Mouse (Mus musculus): ENCODE results near the gene Gpx4. TPM values are rescaled to one million over a fixed set of nuclear protein-coding genes. Genes with fewer than 3 reads are reported as not detected.
A peak's percentile ranks its signal among the peaks of the same experiment; 100 is the strongest.

Gene Gpx4
- polyA plus RNA-seq, 1 experiment: 259 TPM

DNA sequence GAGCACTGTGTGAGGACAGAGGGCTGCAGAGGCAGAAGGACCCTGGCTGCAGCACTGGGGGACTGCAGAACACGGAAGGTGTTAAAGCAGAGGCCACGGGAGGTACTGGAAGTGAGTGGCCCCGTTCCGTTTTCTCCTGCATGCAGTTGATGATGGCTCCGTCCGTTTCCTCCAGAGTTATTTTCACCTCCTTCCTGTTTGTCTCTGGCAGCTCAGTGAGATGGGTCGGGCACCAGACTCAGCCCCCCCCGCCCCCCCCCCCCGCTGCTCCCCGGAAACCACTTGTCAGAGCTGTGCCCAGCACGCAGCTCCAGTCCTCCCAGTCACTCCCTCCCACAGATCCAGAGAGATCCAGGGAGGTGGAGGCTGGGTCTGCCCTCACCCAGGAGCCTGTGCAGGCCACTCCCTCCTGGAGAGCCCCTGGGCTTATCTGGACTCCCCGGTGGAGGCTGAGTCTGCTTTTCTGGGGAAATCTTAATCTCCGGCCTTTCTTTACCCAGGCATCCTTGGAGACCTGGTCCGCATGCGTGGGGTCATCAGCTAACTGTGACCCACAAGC, 28.1 kb upstream of the Gpx4 start:
- Histone ChIP-seq H3K4me3 (ENCODE audit: extremely low read depth, insufficient read depth, insufficient read length) (peak overlapping the region; percentile 53), H3K4me1 (ENCODE audit: control insufficient read depth, insufficient read depth, insufficient read length) (peaks cover 35% of the 10 kb centered on the region), H3K36me3 (ENCODE audit: control insufficient read depth, insufficient read depth, low read length) (peaks cover 47% of the 10 kb centered on the region), H3K27me3 (ENCODE audit: control insufficient read depth, insufficient read depth, low read length) (no peaks in the 10 kb centered on the region), H3K27ac (ENCODE audit: insufficient read depth, low read length) (peak overlapping the region; percentile 92)
- peak; percentile 53; the same call in 1 of the 2 replicates for TF ChIP-seq POLR2A (IDR thresholded peaks at IDR 0.05; ENCODE audit: low read depth, low read length)
- no peak for TF ChIP-seq CTCF (IDR thresholded peaks at IDR 0.05; ENCODE audit: extremely low read depth, insufficient read depth, insufficient read length, insufficient replicate concordance)
- peak in 1 of 2 experiments; percentile 74 for DNase-seq (ENCODE audit: low read depth in 1 of 2, low spot score in 2 of 2)
- WGBS: 11% methylated on average over 15 of the region's 15 CpGs

DNA sequence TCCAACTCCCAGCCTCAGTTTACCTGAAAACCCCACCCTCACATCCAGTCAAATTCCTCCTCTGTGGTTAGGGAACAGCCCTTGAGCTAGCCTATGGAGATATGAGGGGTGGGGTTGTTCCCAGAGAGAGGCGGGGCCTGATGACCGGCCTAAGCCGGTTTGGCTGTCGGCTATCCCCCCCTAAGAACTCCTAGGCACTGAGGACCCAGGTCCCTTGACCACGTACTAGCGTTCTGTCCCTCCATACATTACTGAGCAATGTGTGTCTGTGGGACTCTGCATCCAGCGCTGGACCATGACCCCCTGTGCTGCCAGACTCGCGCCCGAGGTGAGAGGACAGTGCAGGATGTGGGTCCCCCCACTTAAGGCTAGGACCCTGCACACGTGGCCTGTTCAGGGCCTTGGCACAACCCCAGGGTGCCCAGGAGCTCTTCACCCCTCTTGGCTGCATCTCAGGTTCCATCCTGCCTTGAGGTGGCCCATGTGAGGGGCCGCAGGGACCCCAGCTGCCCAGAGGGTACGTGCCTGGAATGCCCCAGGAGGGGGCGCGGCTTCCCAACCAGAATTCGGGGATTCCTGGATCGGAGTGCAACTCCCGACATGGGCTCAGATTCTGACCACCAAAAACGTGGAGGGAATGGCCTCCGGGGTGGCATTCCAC, 27.4 kb upstream of the Gpx4 start:
- peak overlapping the region; percentile 92 for H3K27ac ChIP-seq (ENCODE audit: insufficient read depth, low read length)
- 84% methylated on average over 20 of the region's 20 CpGs for WGBS
- no peak for TF ChIP-seq POLR2A (IDR thresholded peaks at IDR 0.05; ENCODE audit: low read depth, low read length)
- no peak for TF ChIP-seq CTCF (IDR thresholded peaks at IDR 0.05; ENCODE audit: extremely low read depth, insufficient read depth, insufficient read length, insufficient replicate concordance)
- peaks cover 38% of the 10 kb centered on the region; the same call in 1 of the 2 replicates for H3K4me1 ChIP-seq (ENCODE audit: control insufficient read depth, insufficient read depth, insufficient read length)
- no peaks in the 10 kb centered on the region for H3K27me3 ChIP-seq (ENCODE audit: control insufficient read depth, insufficient read depth, low read length)
- DNase-seq (ENCODE audit: low read depth in 1 of 2, low spot score in 2 of 2): no peak
- peaks cover 46% of the 10 kb centered on the region for H3K36me3 ChIP-seq (ENCODE audit: control insufficient read depth, insufficient read depth, low read length)
- H3K4me3 ChIP-seq (ENCODE audit: extremely low read depth, insufficient read depth, insufficient read length): peak overlapping the region; percentile 53

DNA sequence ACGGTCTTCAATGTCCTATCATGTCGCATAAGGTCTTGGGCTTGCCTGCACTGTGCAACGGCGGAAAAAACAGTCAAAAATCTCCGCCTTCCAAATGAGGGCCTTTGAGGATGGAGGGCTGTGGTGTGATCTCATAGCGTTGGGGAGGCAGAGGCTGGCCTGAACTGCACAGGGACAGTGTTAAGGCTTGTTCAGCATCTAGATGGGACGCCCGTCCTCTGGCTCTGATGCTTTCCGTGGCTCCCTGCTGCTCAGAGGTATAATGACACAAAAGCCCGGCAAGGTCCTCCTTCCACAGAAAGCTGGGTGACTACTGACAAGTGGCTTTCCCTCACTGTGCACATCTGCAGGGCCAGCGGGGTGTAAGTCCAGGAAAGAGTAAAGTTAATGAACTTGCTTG, 26.8 kb upstream of the Gpx4 start:
- no peak for TF ChIP-seq CTCF (IDR thresholded peaks at IDR 0.05; ENCODE audit: extremely low read depth, insufficient read depth, insufficient read length, insufficient replicate concordance)
- no peak for TF ChIP-seq POLR2A (IDR thresholded peaks at IDR 0.05; ENCODE audit: low read depth, low read length)
- no peak for DNase-seq (ENCODE audit: low read depth in 1 of 2, low spot score in 2 of 2)
- Histone ChIP-seq H3K27ac (ENCODE audit: insufficient read depth, low read length) (peak overlapping the region; percentile 92), H3K4me1 (ENCODE audit: control insufficient read depth, insufficient read depth, insufficient read length) (peaks cover 44% of the 10 kb centered on the region; the same call in 1 of the 2 replicates), H3K36me3 (ENCODE audit: control insufficient read depth, insufficient read depth, low read length) (peaks cover 52% of the 10 kb centered on the region), H3K4me3 (ENCODE audit: extremely low read depth, insufficient read depth, insufficient read length) (peak overlapping the region; percentile 15; the same call in 1 of the 2 replicates), H3K27me3 (ENCODE audit: control insufficient read depth, insufficient read depth, low read length) (no peaks in the 10 kb centered on the region)
- WGBS: 83% methylated on average over 11 of the region's 11 CpGs

DNA sequence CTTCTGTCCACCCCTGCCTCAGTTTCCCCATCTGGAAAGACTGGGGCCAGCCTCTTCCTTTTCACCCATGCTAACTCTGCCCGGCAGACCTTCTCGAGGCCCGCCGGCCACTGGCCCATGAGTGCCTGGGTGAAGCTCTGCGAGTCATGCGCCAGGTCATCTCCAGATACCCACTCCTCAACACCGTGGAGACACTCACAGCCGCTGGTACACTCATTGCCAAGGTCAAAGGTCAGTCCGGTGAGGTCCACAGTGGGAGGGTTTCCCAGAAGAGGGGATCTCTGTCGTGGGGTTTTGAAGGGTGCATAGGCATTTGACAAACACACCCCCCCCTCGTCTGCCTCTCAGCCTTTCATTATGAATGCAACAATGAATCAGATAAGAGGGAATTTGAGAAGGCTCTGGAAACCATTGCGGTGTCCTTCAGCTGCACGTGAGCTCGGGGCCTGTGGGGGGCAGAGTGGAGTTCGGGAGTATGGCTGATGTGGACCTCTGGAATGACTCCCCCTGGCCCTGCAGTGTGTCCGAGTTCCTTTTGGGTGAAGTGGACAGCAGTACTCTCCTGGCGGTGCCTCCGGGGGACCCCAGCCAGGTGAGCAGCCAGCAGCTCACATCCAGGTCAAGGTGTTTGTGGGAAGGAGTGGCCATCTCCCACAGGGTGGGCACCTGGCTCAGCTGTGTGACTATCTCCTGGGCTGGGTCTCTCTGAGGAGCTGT, 26.2 kb upstream of the Gpx4 start:
- no peaks in the 10 kb centered on the region for H3K27me3 ChIP-seq (ENCODE audit: control insufficient read depth, insufficient read depth, low read length)
- H3K27ac ChIP-seq (ENCODE audit: insufficient read depth, low read length): peak overlapping the region; percentile 92
- no peak for DNase-seq (ENCODE audit: low read depth in 1 of 2, low spot score in 2 of 2)
- peaks cover 57% of the 10 kb centered on the region for H3K36me3 ChIP-seq (ENCODE audit: control insufficient read depth, insufficient read depth, low read length)
- H3K4me1 ChIP-seq (ENCODE audit: control insufficient read depth, insufficient read depth, insufficient read length): peaks cover 46% of the 10 kb centered on the region; the same call in 1 of the 2 replicates
- WGBS: 85% methylated on average over 18 of the region's 18 CpGs
- TF ChIP-seq POLR2A (IDR thresholded peaks at IDR 0.05; ENCODE audit: low read depth, low read length) (no peak), CTCF (IDR thresholded peaks at IDR 0.05; ENCODE audit: extremely low read depth, insufficient read depth, insufficient read length, insufficient replicate concordance) (no peak)
- H3K4me3 ChIP-seq (ENCODE audit: extremely low read depth, insufficient read depth, insufficient read length): no peak overlapping the region

DNA sequence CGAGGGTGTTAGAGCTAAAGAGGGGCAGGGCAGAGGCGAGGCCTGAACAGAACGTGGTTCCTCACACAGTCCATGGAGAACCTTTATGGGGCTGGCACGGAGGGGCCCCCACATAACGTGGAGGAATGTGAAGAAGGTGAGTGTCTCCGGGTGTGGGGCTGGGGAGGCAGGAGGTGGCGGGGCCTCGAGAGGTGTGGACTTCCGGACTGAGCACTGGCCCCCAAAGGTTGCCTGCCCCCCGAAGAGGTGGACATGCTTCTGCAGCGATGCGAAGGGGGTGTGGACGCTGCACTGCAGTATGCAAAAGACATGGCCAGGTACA, 25.7 kb upstream of the Gpx4 start:
- H3K27ac ChIP-seq (ENCODE audit: insufficient read depth, low read length): peak overlapping the region; percentile 92
- H3K36me3 ChIP-seq (ENCODE audit: control insufficient read depth, insufficient read depth, low read length): peaks cover 62% of the 10 kb centered on the region
- H3K27me3 ChIP-seq (ENCODE audit: control insufficient read depth, insufficient read depth, low read length): no peaks in the 10 kb centered on the region
- DNase-seq (ENCODE audit: low read depth in 1 of 2, low spot score in 2 of 2): no peak
- peaks cover 46% of the 10 kb centered on the region; the same call in 1 of the 2 replicates for H3K4me1 ChIP-seq (ENCODE audit: control insufficient read depth, insufficient read depth, insufficient read length)
- no peak for TF ChIP-seq POLR2A (IDR thresholded peaks at IDR 0.05; ENCODE audit: low read depth, low read length)
- no peak for TF ChIP-seq CTCF (IDR thresholded peaks at IDR 0.05; ENCODE audit: extremely low read depth, insufficient read depth, insufficient read length, insufficient replicate concordance)
- no peak overlapping the region for H3K4me3 ChIP-seq (ENCODE audit: extremely low read depth, insufficient read depth, insufficient read length)
- 83% methylated on average over 13 of the region's 13 CpGs for WGBS

DNA sequence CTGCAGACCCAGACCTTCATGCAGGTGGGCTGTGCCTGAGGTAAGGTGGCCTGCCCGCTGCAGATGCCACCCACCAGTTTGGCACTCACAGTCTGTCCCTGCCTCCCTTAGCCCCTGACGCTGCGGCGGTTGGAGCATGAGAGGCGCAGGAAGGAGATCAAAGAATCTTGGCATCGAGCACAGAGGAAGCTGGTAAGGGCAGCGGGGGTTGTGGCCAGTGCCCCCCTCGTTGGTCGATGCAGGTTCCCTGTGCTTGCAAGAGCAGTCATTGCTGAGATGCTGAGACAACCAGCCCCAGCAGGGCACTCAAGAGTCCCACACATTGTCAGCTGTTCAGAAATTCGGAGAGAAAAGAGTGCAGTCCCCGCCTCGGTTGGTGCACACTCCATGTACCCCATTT, 24.8 kb upstream of the Gpx4 start:
- H3K4me1 ChIP-seq (ENCODE audit: control insufficient read depth, insufficient read depth, insufficient read length): peaks cover 50% of the 10 kb centered on the region; the same call in 1 of the 2 replicates
- no peak for TF ChIP-seq CTCF (IDR thresholded peaks at IDR 0.05; ENCODE audit: extremely low read depth, insufficient read depth, insufficient read length, insufficient replicate concordance)
- TF ChIP-seq POLR2A (IDR thresholded peaks at IDR 0.05; ENCODE audit: low read depth, low read length): no peak
- H3K27me3 ChIP-seq (ENCODE audit: control insufficient read depth, insufficient read depth, low read length): no peaks in the 10 kb centered on the region
- no peak overlapping the region for H3K4me3 ChIP-seq (ENCODE audit: extremely low read depth, insufficient read depth, insufficient read length)
- DNase-seq (ENCODE audit: low read depth in 1 of 2, low spot score in 2 of 2): no peak
- H3K36me3 ChIP-seq (ENCODE audit: control insufficient read depth, insufficient read depth, low read length): peaks cover 71% of the 10 kb centered on the region
- H3K27ac ChIP-seq (ENCODE audit: insufficient read depth, low read length): peak overlapping the region; percentile 79
- 25% methylated on average over 12 of the region's 12 CpGs for WGBS

All from spleen, adult 2 months (tissue).